Mouse (Mus musculus) testis, adult 2 months (tissue): ENCODE measurements around the gene Gpr87.
"Not testable (repeated sequence)": the region's sequence is repeated elsewhere in the genome, so short reads cannot be mapped to it uniquely, and the experiment has no call there.

Experiments used
- CTCF ChIP-seq: fragments of 200-500 bp; IDR thresholded peaks from 2 replicates; pipeline ENCODE4 v1.5.1; 2012; ENCODE audit warnings: low read depth, mild to moderate bottlenecking, inconsistent platforms, low read length, moderate library complexity; ENCODE audit not compliant: control insufficient read depth, insufficient read depth, insufficient replicate concordance
- POLR2A ChIP-seq: fragments of 200-500 bp; IDR thresholded peaks from 2 replicates; pipeline ENCODE4 v1.6.1; 2012; ENCODE audit warnings: low read depth, mild to moderate bottlenecking, inconsistent platforms, low read length, moderate library complexity; ENCODE audit not compliant: control insufficient read depth

GRCm38 (mm10) chr3:59140941-59141340 is 54.0 kb downstream of the Gpr87 start:
- TF ChIP-seq CTCF, POLR2A: not testable (repeated sequence)
